8 mouse cellular contexts compared by ENCODE assay signal in genomic region chr1:93751290-93751689, GRCm38 (mm10). TPM values are rescaled to one million over a fixed set of nuclear protein-coding genes. Genes with fewer than 3 reads are reported as not detected.
DNase-seq lines count a peak whose midpoint lies in the region; ATAC-seq and TF ChIP-seq lines count a peak whose summit lies in the region.

Gene Atg4b (plus strand): TSS chr1:93751500.

- no peaks in the 10 kb centered on the region for H3K9me3 ChIP-seq in limb, embryonic 12.5 days

- H3K4me3 ChIP-seq in cerebellum, adult 2 months (replicated peaks; ENCODE audit: insufficient read depth, low read depth, low read length), result no peak within 1 kb of the TSS
- H3K4me3 ChIP-seq in limb, embryonic 12.5 days (replicated peaks), result no peak within 1 kb of the TSS
- H3K4me3 ChIP-seq in olfactory bulb, adult 2 months (ENCODE audit: insufficient read depth, low read depth, low read length), result no peak within 1 kb of the TSS

- intact Hi-C loops in heart, postnatal 25 days (cut with DNase I), result loop anchor here (10.0 kb wide), 3 partner anchors 116 to 406 kb away; partner anchors contain the start of genes Farp2, Pask and Ppp1r7

- WGBS in cerebellum, adult 2 months, result 79% methylated on average over 6 of the region's 6 CpGs
- 89% methylated on average over 6 of the region's 6 CpGs for WGBS in limb, embryonic 12.5 days
- 85% methylated on average over 6 of the region's 6 CpGs for WGBS in olfactory bulb, adult 2 months

- ATAC-seq in erythroid progenitor cell, adult 5-6 weeks (replicated peaks; ENCODE audit: low FRiP score, poor library complexity, severe bottlenecking), result no peak
- no peak for ATAC-seq in limb, embryonic 12.5 days (ENCODE audit: insufficient number of reproducible peaks, insufficient read depth, low FRiP score, low TSS enrichment, low read depth)

- no peak within 1 kb of the TSS for H3K4me2 ChIP-seq in limb, embryonic 12.5 days

- no peak within 1 kb of the TSS for H3K27ac ChIP-seq in cerebellum, adult 2 months (ENCODE audit: insufficient read depth, low read length)
- H3K27ac ChIP-seq in limb, embryonic 12.5 days, result no peak within 1 kb of the TSS
- H3K27ac ChIP-seq in olfactory bulb, adult 2 months (ENCODE audit: insufficient read depth, low read depth, low read length), result no peak within 1 kb of the TSS

- TF ChIP-seq CTCF in cerebellum, adult 2 months (IDR thresholded peaks at IDR 0.05; ENCODE audit: borderline replicate concordance, insufficient read depth, low read depth, low read length), result no peak
- no peak for TF ChIP-seq CTCF in olfactory bulb, adult 2 months (IDR thresholded peaks at IDR 0.05; ENCODE audit: insufficient read depth, low read depth, low read length)

- no peaks in the 10 kb centered on the region; the same call in 1 of the 2 replicates for H3K4me1 ChIP-seq in cerebellum, adult 2 months (ENCODE audit: control insufficient read depth, insufficient read depth, low read length)
- H3K4me1 ChIP-seq in limb, embryonic 12.5 days (replicated peaks), result peaks cover 11% of the 10 kb centered on the region
- H3K4me1 ChIP-seq in olfactory bulb, adult 2 months (ENCODE audit: control insufficient read depth, insufficient read depth, low read length), result peaks cover 3% of the 10 kb centered on the region; the same call in 1 of the 2 replicates

- no peaks in the 10 kb centered on the region for H3K27me3 ChIP-seq in cerebellum, adult 2 months (ENCODE audit: control insufficient read depth, insufficient read depth, low read length)
- H3K27me3 ChIP-seq in limb, embryonic 12.5 days, result no peaks in the 10 kb centered on the region

- no peak within 1 kb of the TSS for H3K9ac ChIP-seq in limb, embryonic 12.5 days (replicated peaks)

- no peak for DNase-seq in cerebellum, adult 2 months
- no peak for DNase-seq in cerebellum, postnatal 4 days (ENCODE audit: low spot score in 2 of 2)
- peak; percentile 44 for DNase-seq in ES-CJ7 (ENCODE audit: low read depth, low spot score)
- DNase-seq in heart, postnatal 25 days (ENCODE audit: low spot score), result no peak
- DNase-seq in right cerebral cortex, postnatal 36 days (ENCODE audit: low spot score in 2 of 2), result no peak

- H3K36me3 ChIP-seq in limb, embryonic 12.5 days, result peaks cover 30% of the 10 kb centered on the region

- no peak for TF ChIP-seq POLR2A in cerebellum, adult 2 months (IDR thresholded peaks at IDR 0.05; ENCODE audit: borderline replicate concordance, insufficient read depth, low read length)
- no peak for TF ChIP-seq POLR2A in olfactory bulb, adult 2 months (IDR thresholded peaks at IDR 0.05; ENCODE audit: insufficient read depth, low read depth, low read length)

RNA-seq across cellular contexts. Expression of gene Atg4b, which starts in this region (rescaled TPM):
- polyA plus RNA-seq in cerebellum, adult 2 months (2012; rRNA removed), result 65.8 and 72.0 TPM in 2 replicates
- total RNA-seq in erythroid progenitor cell, adult 5-6 weeks (2015; ENCODE audit: low replicate concordance), result 67.8 and 91.4 TPM in 2 replicates
- total RNA-seq in erythroid progenitor cell, adult 5-6 weeks (2017; ENCODE audit: low replicate concordance), result 116 and 166 TPM in 2 replicates
- total RNA-seq in heart, postnatal 25 days (2021), result 10 to 100 TPM; 36.9 to 37.9 TPM
- polyA plus RNA-seq in limb, embryonic 12.5 days (2016; fragmentation: Nextera tagmentation; extraction: Ambion mirVana), result 89.2 and 103 TPM in 2 replicates
- not detected in 2 replicates for polyA plus RNA-seq in olfactory bulb, adult 2 months (2012; ENCODE audit: insufficient read depth, insufficient read length, low replicate concordance, missing spikeins)
